Mouse (Mus musculus) olfactory bulb, adult 2 months (tissue): ENCODE results near the gene Cct7.

ENCODE experiments used
- CTCF ChIP-seq: fragments of 200-500 bp; IDR thresholded peaks from 2 replicates; pipeline ENCODE4 v1.5.1; 2012; ENCODE audit warnings: low read depth, mild to moderate bottlenecking, low read length, moderate library complexity; ENCODE audit not compliant: insufficient read depth
- POLR2A ChIP-seq: fragments of 200-500 bp; IDR thresholded peaks from 2 replicates; pipeline ENCODE4 v1.6.1; 2012; ENCODE audit warnings: mild to moderate bottlenecking, low read depth, low read length, moderate library complexity; ENCODE audit not compliant: insufficient read depth

DNA sequence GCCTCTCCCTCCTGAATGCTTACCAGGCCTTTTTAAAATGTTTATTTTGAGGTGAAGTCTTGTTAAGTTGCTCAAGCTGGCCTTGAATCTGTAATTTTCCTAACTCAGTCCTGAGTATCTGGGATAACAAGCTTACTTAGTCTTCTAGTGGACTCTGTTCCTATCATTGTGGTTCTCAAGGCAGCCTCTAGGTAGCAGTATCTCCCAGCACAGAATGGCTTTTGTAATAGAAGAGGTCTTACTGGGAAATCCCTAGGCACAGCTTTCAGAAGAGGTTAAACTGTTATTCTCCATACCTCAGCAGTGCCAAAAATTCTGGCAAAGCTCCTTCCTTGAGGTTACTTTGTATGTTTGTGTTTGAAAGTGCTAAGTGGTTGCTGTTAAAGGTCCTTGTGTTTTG lies 14.1 kb downstream of the Cct7 start:
- TF ChIP-seq CTCF, result no peak
- TF ChIP-seq POLR2A, result no peak
